Mouse (Mus musculus): ENCODE measurements around the gene Fras1.

GRCm38 (mm10) chr5:96417121-96417520, 43.4 kb downstream of the Fras1 start:
- TF ChIP-seq POLR2A (IDR thresholded peaks at IDR 0.05; ENCODE audit: insufficient read depth, low read length): no peak
- no peak for TF ChIP-seq CTCF (IDR thresholded peaks at IDR 0.05; ENCODE audit: low read depth, low read length)

Measured in ES-Bruce4 (cell line).